Mouse (Mus musculus) MEL (cell line): Measurements from ENCODE around the gene 3110070M22Rik. TPM values are rescaled to one million over a fixed set of nuclear protein-coding genes. Genes with fewer than 3 reads are reported as not detected.
A peak's percentile ranks its signal among the peaks of the same experiment; 100 is the strongest.

Experiments
- DNase-seq: peaks from one replicate; pipeline ENCODE4 v3.0.0; 2011; ENCODE audit warnings: low read depth, low spot score
- H3K27ac ChIP-seq: 2 replicates; pipeline ENCODE4 v1.5.1; 2012; ENCODE audit warnings: low read depth, mild to moderate bottlenecking, control low read depth, low read length, moderate library complexity; ENCODE audit not compliant: control insufficient read depth
- H3K27me3 ChIP-seq, 2 experiments: fragments of 150-350 bp in 1 of 2; sonication (generic) in 1 of 2; 2 replicates each; pipeline ENCODE4 v1.6.1; 2012; ENCODE audit warnings: low read length in 2 of 2, mild to moderate bottlenecking in 2 of 2, improper control_type of control experiment in 1 of 2, moderate library complexity in 1 of 2; ENCODE audit not compliant: insufficient read depth in 2 of 2, control insufficient read depth in 1 of 2
- H3K36me3 ChIP-seq, 2 experiments: 2 replicates each; pipeline ENCODE4 v1.6.1; 2012 to 2014; ENCODE audit warnings: low read length in 2 of 2, improper control_type of control experiment in 1 of 2, inconsistent platforms in 1 of 2, mild to moderate bottlenecking in 1 of 2; ENCODE audit not compliant: insufficient read depth in 2 of 2, control insufficient read depth in 1 of 2
- H3K4me1 ChIP-seq, 2 experiments: fragments of 150-350 bp in 1 of 2; sonication (generic) in 1 of 2; 2 replicates each; pipeline ENCODE4 v1.6.1; 2012; ENCODE audit warnings: low read length in 2 of 2, improper control_type of control experiment in 1 of 2, mild to moderate bottlenecking in 1 of 2; ENCODE audit not compliant: insufficient read depth in 2 of 2, control insufficient read depth in 1 of 2
- H3K4me3 ChIP-seq, 2 experiments: fragments of 150-350 bp in 1 of 2; sonication (generic) in 1 of 2; 2 replicates each; pipeline ENCODE4 v1.5.1; 2012; ENCODE audit warnings: low read depth in 2 of 2, low read length in 2 of 2, mild to moderate bottlenecking in 2 of 2, moderate library complexity in 2 of 2, control low read depth in 1 of 2, improper control_type of control experiment in 1 of 2; ENCODE audit not compliant: control insufficient read depth in 1 of 2, insufficient read depth in 1 of 2
- H3K79me2 ChIP-seq: 2 replicates; pipeline ENCODE4 v1.6.1; 2012; ENCODE audit warnings: mild to moderate bottlenecking, low read length, moderate library complexity; ENCODE audit not compliant: control insufficient read depth, poor library complexity, insufficient read depth
- H3K9ac ChIP-seq: 2 replicates; pipeline ENCODE4 v1.6.1; 2012; ENCODE audit warnings: low read depth, mild to moderate bottlenecking, control low read depth, low read length, moderate library complexity; ENCODE audit not compliant: control insufficient read depth, poor library complexity, severe bottlenecking
- H3K9me3 ChIP-seq: fragments of 150-350 bp; sonication (generic); replicated peaks from 2 replicates; pipeline ENCODE4 v1.6.1; 2012; ENCODE audit warnings: mild to moderate bottlenecking, low read length, improper control_type of control experiment, moderate library complexity; ENCODE audit not compliant: insufficient read depth
- BHLHE40 ChIP-seq: IDR thresholded peaks from 2 replicates; pipeline ENCODE4 v1.6.1; 2012; ENCODE audit warnings: low read depth, mild to moderate bottlenecking, inconsistent platforms, low read length, improper control_type of control experiment, borderline replicate concordance
- CHD1 ChIP-seq: IDR thresholded peaks from 2 replicates; pipeline ENCODE4 v1.6.1; 2012; ENCODE audit warnings: low read depth, mild to moderate bottlenecking, inconsistent platforms, low read length, improper control_type of control experiment
- E2F4 ChIP-seq: IDR thresholded peaks from 2 replicates; pipeline ENCODE4 v1.6.1; 2011; ENCODE audit warnings: low read depth, low read length, improper control_type of control experiment, borderline replicate concordance
- ELF1 ChIP-seq: IDR thresholded peaks from 2 replicates; pipeline ENCODE4 v1.6.1; 2014; ENCODE audit warnings: low read depth, mild to moderate bottlenecking, inconsistent platforms, low read length, improper control_type of control experiment, moderate library complexity
- EP300 ChIP-seq, 2 experiments: IDR thresholded peaks; 2 replicates each; pipeline ENCODE4 v1.6.1; 2011; ENCODE audit warnings: improper control_type of control experiment in 2 of 2, low read length in 2 of 2, low read depth in 1 of 2, mild to moderate bottlenecking in 1 of 2
- HCFC1 ChIP-seq: IDR thresholded peaks from 2 replicates; pipeline ENCODE4 v1.6.1; 2012; ENCODE audit warnings: low read depth, mild to moderate bottlenecking, inconsistent platforms, low read length, improper control_type of control experiment, moderate library complexity
- JUND ChIP-seq: IDR thresholded peaks from 2 replicates; pipeline ENCODE4 v1.6.1; 2011; ENCODE audit warnings: low read depth, mild to moderate bottlenecking, improper control_type of control experiment, low read length
- KAT2A ChIP-seq: conservative IDR thresholded peaks from 2 replicates; pipeline ENCODE4 v1.6.1; 2012; ENCODE audit warnings: low read depth, low read length, improper control_type of control experiment, inconsistent platforms
- MAFK ChIP-seq: IDR thresholded peaks from 2 replicates; pipeline ENCODE4 v1.6.1; 2011; ENCODE audit warnings: low read depth, mild to moderate bottlenecking, low read length, improper control_type of control experiment, borderline replicate concordance
- MAX ChIP-seq: IDR thresholded peaks from 2 replicates; pipeline ENCODE4 v1.6.1; 2011; ENCODE audit warnings: low read length, improper control_type of control experiment
- MAZ ChIP-seq: IDR thresholded peaks from 2 replicates; pipeline ENCODE4 v1.6.1; 2012; ENCODE audit warnings: low read depth, mild to moderate bottlenecking, inconsistent platforms, low read length, improper control_type of control experiment
- MEF2A ChIP-seq: IDR thresholded peaks from 2 replicates; pipeline ENCODE4 v1.6.1; 2014; ENCODE audit warnings: low read depth, mild to moderate bottlenecking, inconsistent platforms, low read length, improper control_type of control experiment; ENCODE audit not compliant: poor library complexity, insufficient replicate concordance, severe bottlenecking; ENCODE audit errors: extremely low read depth
- MXI1 ChIP-seq: IDR thresholded peaks from 2 replicates; pipeline ENCODE4 v1.6.1; 2011; ENCODE audit warnings: mild to moderate bottlenecking, low read depth, low read length, improper control_type of control experiment
- MYC ChIP-seq: IDR thresholded peaks from 2 replicates; pipeline ENCODE4 v1.6.1; 2011; ENCODE audit warnings: low read depth, mild to moderate bottlenecking, low read length, improper control_type of control experiment, moderate library complexity
- NELFE ChIP-seq: IDR thresholded peaks from 2 replicates; pipeline ENCODE4 v1.6.1; 2011; ENCODE audit warnings: low read depth, low read length, improper control_type of control experiment
- POLR2A ChIP-seq, 2 experiments: IDR thresholded peaks; 2 replicates each; pipeline ENCODE4 v1.6.1; 2011 to 2012; ENCODE audit warnings: low read length in 2 of 2, mild to moderate bottlenecking in 2 of 2, control low read depth in 1 of 2, improper control_type of control experiment in 1 of 2, low read depth in 1 of 2, moderate library complexity in 1 of 2; ENCODE audit not compliant: control insufficient read depth in 1 of 2, insufficient read depth in 1 of 2, poor library complexity in 1 of 2
- POLR2AphosphoS2 ChIP-seq: IDR thresholded peaks from 2 replicates; pipeline ENCODE4 v1.6.1; 2011; ENCODE audit warnings: low read length, improper control_type of control experiment
- POLR2AphosphoS5 ChIP-seq: IDR thresholded peaks from 2 replicates; pipeline ENCODE4 v1.6.1; 2012; ENCODE audit warnings: low read depth, borderline replicate concordance, mild to moderate bottlenecking, inconsistent platforms, low read length, moderate library complexity, mixed read lengths
- RAD21 ChIP-seq: IDR thresholded peaks from 2 replicates; pipeline ENCODE4 v1.6.1; 2011; ENCODE audit warnings: mild to moderate bottlenecking, low read depth, low read length, improper control_type of control experiment
- SIN3A ChIP-seq: IDR thresholded peaks from 2 replicates; pipeline ENCODE4 v1.6.1; 2012; ENCODE audit warnings: low read length, improper control_type of control experiment, inconsistent platforms
- SMC3 ChIP-seq: IDR thresholded peaks from 2 replicates; pipeline ENCODE4 v1.6.1; 2011; ENCODE audit warnings: low read depth, low read length, improper control_type of control experiment
- TBP ChIP-seq: IDR thresholded peaks from 2 replicates; pipeline ENCODE4 v1.8.0; 2011; ENCODE audit warnings: low read depth, low read length, improper control_type of control experiment
- TCF12 ChIP-seq: IDR thresholded peaks from 2 replicates; pipeline ENCODE4 v1.6.1; 2014; ENCODE audit warnings: low read depth, mild to moderate bottlenecking, inconsistent platforms, low read length, improper control_type of control experiment, moderate library complexity
- UBTF ChIP-seq: IDR thresholded peaks from 2 replicates; pipeline ENCODE4 v1.6.1; 2012; ENCODE audit warnings: low read depth, mild to moderate bottlenecking, inconsistent platforms, low read length, improper control_type of control experiment, moderate library complexity, borderline replicate concordance; ENCODE audit not compliant: insufficient read depth
- USF1 ChIP-seq: IDR thresholded peaks from 2 replicates; pipeline ENCODE4 v1.6.1; 2014; ENCODE audit warnings: low read depth, mild to moderate bottlenecking, inconsistent platforms, low read length, improper control_type of control experiment, moderate library complexity
- USF2 ChIP-seq, 2 experiments: IDR thresholded peaks; 2 replicates each; pipeline ENCODE4 v1.6.1; 2011 to 2012; ENCODE audit warnings: improper control_type of control experiment in 2 of 2, low read length in 2 of 2, borderline replicate concordance in 1 of 2, inconsistent platforms in 1 of 2, low read depth in 1 of 2, mild to moderate bottlenecking in 1 of 2; ENCODE audit not compliant: insufficient read depth in 1 of 2
- ZC3H11A ChIP-seq: IDR thresholded peaks from 2 replicates; pipeline ENCODE4 v1.6.1; 2012; ENCODE audit warnings: low read depth, mild to moderate bottlenecking, inconsistent platforms, low read length, improper control_type of control experiment
- ZMIZ1 ChIP-seq: IDR thresholded peaks from 2 replicates; pipeline ENCODE4 v1.6.1; 2012; ENCODE audit warnings: low read depth, mild to moderate bottlenecking, inconsistent platforms, low read length, improper control_type of control experiment, moderate library complexity
- polyA plus RNA-seq, 2 experiments: library from polyadenylated mRNA; stranded (reverse) in 1 of 2; unstranded in 1 of 2; fragments of >175 nt in 1 of 2; fragments of >200 nt in 1 of 2; gene quantifications; 2 replicates each; pipeline versions ENCODE4 v1.2.1 to v1.2.4; 2012; ENCODE audit warnings: low replicate concordance in 2 of 2, low read depth in 1 of 2; ENCODE audit not compliant: insufficient read length in 2 of 2, insufficient read depth in 1 of 2, missing spikeins in 1 of 2
- total RNA-seq: library from RNA; depleted of rRNA; stranded (reverse); fragments of 300-350 nt; gene quantifications from 2 replicates; pipeline ENCODE4 v1.2.3, GENCODE M21; 2012

3110070M22Rik gene
- total and polyA plus RNA-seq, 3 experiments: 0.23 to 0.24 TPM; not detected in 1

- Histone ChIP-seq H3K27me3 (no peaks in the 10 kb centered on the region), H3K4me1 (peaks cover 3 to 7% of the 10 kb centered on the region in 2 experiments), H3K36me3 (peaks cover 8 to 30% of the 10 kb centered on the region in 2 experiments), H3K9ac (no peak overlapping the region), H3K4me3 (no peak overlapping the region), H3K9me3 (no peaks in the 10 kb centered on the region), H3K27ac (no peak overlapping the region), H3K79me2 (no peaks in the 10 kb centered on the region)
- TF ChIP-seq BHLHE40 (no peak), E2F4 (no peak)
- DNase-seq: no peak
Observed at GRCm38 (mm10) chr13:119476631-119477030, 11.6 kb downstream of the 3110070M22Rik start.

GRCm38 (mm10) chr13:119462596-119463560, 25.3 kb downstream of the 3110070M22Rik start, which contains the start of gene 4833420G17Rik:
TSS of gene 4833420G17Rik (plus strand) at chr13:119462768.
- Histone ChIP-seq H3K27me3 (no peaks in the 10 kb centered on the region), H3K36me3 (peaks cover 1 to 9% of the 10 kb centered on the region in 2 experiments; a peak in 3 of 4 replicates), H3K4me3 (peak within 1 kb of the TSS; percentile 65 to 66), H3K79me2 (peaks cover 13% of the 10 kb centered on the region), H3K27ac (peak within 1 kb of the TSS; percentile 88), H3K4me1 (peaks cover 0 to 5% of the 10 kb centered on the region in 2 experiments; a peak in 2 of 4 replicates), H3K9me3 (no peaks in the 10 kb centered on the region), H3K9ac (peak within 1 kb of the TSS; percentile 81)
- peak; percentile 97 for DNase-seq
- TF ChIP-seq MEF2A (no peak), ELF1 (peak; percentile 97), MAFK (no peak), BHLHE40 (no peak), RAD21 (no peak), UBTF (no peak), MYC (no peak), JUND (0 out of 2 replicates have a peak, but pooled peaks have one; percentile 11), CHD1 (no peak), USF1 (no peak), POLR2AphosphoS2 (peak; percentile 88), KAT2A (peak; percentile 61; the same call in 1 of the 2 replicates), TCF12 (peak; percentile 56; the same call in 1 of the 2 replicates), ZMIZ1 (peak; percentile 61), EP300 (IDR thresholded peaks at IDR 0.05; ENCODE audit: low read depth in 1 of 2, low read length in 2 of 2) (0 out of 4 replicates have a peak, but pooled peaks of 1 of the 2 experiments have one; percentile 11), POLR2A (IDR thresholded peaks at IDR 0.05; ENCODE audit: control insufficient read depth in 1 of 2, insufficient read depth in 1 of 2, low read depth in 1 of 2, low read length in 2 of 2, poor library complexity in 1 of 2) (peak; percentile 50 to 94; a peak in 3 of 4 replicates), TBP (peak; percentile 70; the same call in 1 of the 2 replicates), MAX (no peak), SIN3A (peak; percentile 91), SMC3 (no peak), POLR2AphosphoS5 (no peak), HCFC1 (peak; percentile 90), MAZ (peak; percentile 80; the same call in 1 of the 2 replicates), NELFE (peak; percentile 89), MXI1 (peak; percentile 74), USF2 (IDR thresholded peaks at IDR 0.05; ENCODE audit: borderline replicate concordance in 1 of 2, insufficient read depth in 1 of 2, low read depth in 1 of 2, low read length in 2 of 2) (no peak), ZC3H11A (no peak)
